ENCODE assay signal across 19 mouse cellular contexts in genomic region chr5:74732613-74733012, GRCm38 (mm10). TPM values are rescaled to one million over a fixed set of nuclear protein-coding genes. Genes with fewer than 3 reads are reported as not detected.
DNase-seq lines count a peak whose midpoint lies in the region; ATAC-seq and TF ChIP-seq lines count a peak whose summit lies in the region.
"Had no signal": no experiment of that assay in that cellular context is flagged by ENCODE, and none has a peak within 500 bp of the region (broad histone marks: within the 10 kb centered on the region; RNA-seq: fewer than 3 reads in every experiment).

No protein-coding gene starts in this region.

- no peak overlapping the region for H3K4me3 ChIP-seq in heart, embryonic 13.5 days
- H3K4me3 ChIP-seq in lung, embryonic 14.5 days (ENCODE audit: low read depth, low read length) = no peak overlapping the region
- H3K4me3 ChIP-seq in midbrain, embryonic 16.5 days (ENCODE audit: low read depth, low read length) = no peak overlapping the region
- H3K4me3 ChIP-seq: embryonic facial prominence, embryonic 12.5 days; forebrain, embryonic 15.5 days; hindbrain, embryonic 12.5 days had no signal

- intact Hi-C loops in heart, postnatal 25 days (cut with DNase I) = no loop called here

- H3K9me3 ChIP-seq in heart, embryonic 13.5 days = no peaks in the 10 kb centered on the region
- no peaks in the 10 kb centered on the region for H3K9me3 ChIP-seq in lung, embryonic 14.5 days (ENCODE audit: low read depth, low read length)
- H3K9me3 ChIP-seq in midbrain, embryonic 16.5 days (replicated peaks; ENCODE audit: control insufficient read depth, low read length, poor library complexity, severe bottlenecking) = no peaks in the 10 kb centered on the region
- H3K9me3 ChIP-seq: embryonic facial prominence, embryonic 12.5 days; forebrain, embryonic 15.5 days; hindbrain, embryonic 12.5 days had no signal

- TF ChIP-seq CTCF in lung, embryonic 14.5 days (IDR thresholded peaks at IDR 0.05; ENCODE audit: low read depth) = no peak

- no peak for DNase-seq in heart, postnatal 25 days (ENCODE audit: low spot score)
- peak; percentile 38 for DNase-seq in lung, embryonic 14.5 days
- DNase-seq in lung, postnatal 10 days = peak; percentile 42
- peak; percentile 24 to 73 for DNase-seq in lung, postnatal 4 days
- DNase-seq in right cerebral cortex, postnatal 25 days = no peak
- DNase-seq: adrenal gland, adult 2 months; adrenal gland, postnatal 25 days; cerebellum, adult 2 months; cerebellum, postnatal 10 days; gastrocnemius, postnatal 10 days; heart, postnatal 4 days had no signal

- H3K9ac ChIP-seq in heart, embryonic 13.5 days = no peak overlapping the region
- no peak overlapping the region for H3K9ac ChIP-seq in lung, embryonic 14.5 days
- no peak overlapping the region for H3K9ac ChIP-seq in midbrain, embryonic 16.5 days (ENCODE audit: low read depth, low read length)
- H3K9ac ChIP-seq: embryonic facial prominence, embryonic 12.5 days; forebrain, embryonic 15.5 days; hindbrain, embryonic 12.5 days had no signal

- peaks cover 83% of the 10 kb centered on the region for H3K27me3 ChIP-seq in heart, embryonic 13.5 days (replicated peaks)
- no peaks in the 10 kb centered on the region; the same call in 1 of the 2 replicates for H3K27me3 ChIP-seq in lung, embryonic 14.5 days (ENCODE audit: insufficient read depth, low read length)
- H3K27me3 ChIP-seq in midbrain, embryonic 16.5 days (ENCODE audit: control insufficient read depth, insufficient read depth, low read depth, low read length) = no peaks in the 10 kb centered on the region
- H3K27me3 ChIP-seq: embryonic facial prominence, embryonic 12.5 days; forebrain, embryonic 15.5 days; hindbrain, embryonic 12.5 days had no signal

- H3K4me2 ChIP-seq in heart, embryonic 13.5 days = 0 out of 2 replicates have a peak overlapping the region, but pooled peaks have one; percentile 4
- no peak overlapping the region for H3K4me2 ChIP-seq in lung, embryonic 14.5 days
- H3K4me2 ChIP-seq in midbrain, embryonic 16.5 days (ENCODE audit: low read length) = no peak overlapping the region
- H3K4me2 ChIP-seq: embryonic facial prominence, embryonic 12.5 days; forebrain, embryonic 15.5 days; hindbrain, embryonic 12.5 days had no signal

- WGBS in heart, embryonic 13.5 days = 37% methylated on average over 8 of the region's 8 CpGs
- 43% methylated on average over 8 of the region's 8 CpGs for WGBS in lung, embryonic 14.5 days
- 62% methylated on average over 8 of the region's 8 CpGs for WGBS in midbrain, embryonic 16.5 days

- ATAC-seq in heart, embryonic 13.5 days (ENCODE audit: extremely low read depth, insufficient number of reproducible peaks, low FRiP score, low TSS enrichment) = no peak
- ATAC-seq in lung, embryonic 14.5 days (ENCODE audit: insufficient read depth) = no peak
- no peak for ATAC-seq in granulocyte monocyte progenitor cell, adult 5-6 weeks (replicated peaks; ENCODE audit: poor library complexity, severe bottlenecking)
- no peak for ATAC-seq in midbrain, embryonic 16.5 days
- ATAC-seq: forebrain, embryonic 15.5 days; hindbrain, postnatal 0 days had no signal

- no peaks in the 10 kb centered on the region for H3K36me3 ChIP-seq in heart, embryonic 13.5 days
- H3K36me3 ChIP-seq in lung, embryonic 14.5 days (ENCODE audit: insufficient read depth) = no peaks in the 10 kb centered on the region
- no peaks in the 10 kb centered on the region for H3K36me3 ChIP-seq in midbrain, embryonic 16.5 days (ENCODE audit: control insufficient read depth, insufficient read depth, low read length)
- H3K36me3 ChIP-seq: embryonic facial prominence, embryonic 12.5 days; forebrain, embryonic 15.5 days; hindbrain, embryonic 12.5 days had no signal

- no peak overlapping the region for H3K27ac ChIP-seq in heart, embryonic 13.5 days (replicated peaks)
- no peak overlapping the region for H3K27ac ChIP-seq in lung, embryonic 14.5 days (ENCODE audit: low read depth)
- no peak overlapping the region for H3K27ac ChIP-seq in midbrain, embryonic 16.5 days (ENCODE audit: low read length)
- H3K27ac ChIP-seq: embryonic facial prominence, embryonic 12.5 days; forebrain, embryonic 15.5 days; hindbrain, embryonic 12.5 days; hindbrain, postnatal 0 days had no signal

- H3K4me1 ChIP-seq in heart, embryonic 13.5 days = peaks cover 39% of the 10 kb centered on the region
- H3K4me1 ChIP-seq in lung, embryonic 14.5 days (ENCODE audit: insufficient read depth) = peaks cover 6% of the 10 kb centered on the region; the same call in 1 of the 2 replicates
- no peaks in the 10 kb centered on the region for H3K4me1 ChIP-seq in midbrain, embryonic 16.5 days (ENCODE audit: control insufficient read depth, insufficient read depth, low read length)
- H3K4me1 ChIP-seq: forebrain, embryonic 15.5 days had no signal

RNA-seq across cellular contexts. Expression of gene Lnx1, which starts 29.9 kb away (rescaled TPM):
- polyA plus RNA-seq in heart, embryonic 13.5 days (2015; fragmentation: Nextera tagmentation; extraction: Ambion mirVana) = 0.88 and 1.6 TPM in 2 replicates
- 1 to 10 TPM; 6.7 to 9.5 TPM for total RNA-seq in heart, postnatal 25 days (2021)
- 4.8 and 5.5 TPM in 2 replicates for polyA plus RNA-seq in lung, embryonic 14.5 days (2014; fragmentation: Nextera tagmentation; extraction: Ambion mirVana)
- total RNA-seq in granulocyte monocyte progenitor cell, adult 5-6 weeks (2014; fragmentation: Nextera tagmentation) = not detected in 2 replicates
- 0.05 and 0.26 TPM in 2 replicates for total RNA-seq in granulocyte monocyte progenitor cell, adult 5-6 weeks (2017)
- 16.9 and 22.7 TPM in 2 replicates for polyA plus RNA-seq in midbrain, embryonic 16.5 days (2015; fragmentation: Nextera tagmentation; extraction: Ambion mirVana)
- total RNA-seq: MEL had no signal

Comparison
In these comparisons a context has a peak if more than half of its experiments do, and no peak if none do; other contexts are left out.
1. DNase-seq: peak in lung, embryonic 14.5 days (single experiment), lung, postnatal 10 days (single experiment) and lung, postnatal 4 days (2 of 2); none in heart, postnatal 25 days (single experiment) and right cerebral cortex, postnatal 25 days (single experiment).